Mouse (Mus musculus) CH12.LX (cell line): ENCODE measurements at regions not wholly inside any gene's neighbourhood (a gene's known extent, or its start where the extent isn't known, plus 50 kb on each side); places are given as distances from the start of the nearest gene placed in this dataset.

Source experiments
- DNase-seq: peaks from one replicate; pipeline ENCODE4 v3.0.0-alpha.2; 2013; ENCODE audit errors: extremely low read depth
- H3K27ac ChIP-seq: 2 replicates; pipeline ENCODE4 v1.5.1; 2012; ENCODE audit warnings: low read depth, mild to moderate bottlenecking, control low read depth, moderate library complexity; ENCODE audit not compliant: insufficient read depth
- H3K27me3 ChIP-seq: replicated peaks from 2 replicates; pipeline ENCODE3; 2012; ENCODE audit warnings: inconsistent platforms
- H3K36me3 ChIP-seq, 2 experiments: replicated peaks in 1 of 2; 2 replicates each; pipeline versions ENCODE3 to v1.6.1; 2012; ENCODE audit warnings: inconsistent platforms in 1 of 2, low read length in 1 of 2, mild to moderate bottlenecking in 1 of 2, mixed read lengths in 1 of 2, moderate library complexity in 1 of 2; ENCODE audit not compliant: control insufficient read depth in 1 of 2, insufficient read depth in 1 of 2
- H3K4me1 ChIP-seq, 2 experiments: 2 replicates each; pipeline ENCODE4 v1.6.1; 2012; ENCODE audit warnings: inconsistent platforms in 1 of 2, moderate library complexity in 1 of 2; ENCODE audit not compliant: insufficient read depth in 2 of 2, control insufficient read depth in 1 of 2
- H3K4me2 ChIP-seq: 2 replicates; pipeline ENCODE4 v1.6.1; 2012; ENCODE audit warnings: low read depth, mild to moderate bottlenecking, control low read depth; ENCODE audit not compliant: poor library complexity, insufficient read depth, severe bottlenecking
- H3K4me3 ChIP-seq, 3 experiments: fragments of 150-350 bp in 1 of 3; sonication (generic) in 1 of 3; replicated peaks in 1 of 3; 2 replicates each; pipeline versions ENCODE3 to v1.5.1; 2011 to 2012; ENCODE audit warnings: low read depth in 2 of 3, low read length in 2 of 3, mild to moderate bottlenecking in 2 of 3, moderate library complexity in 2 of 3, control low read depth in 1 of 3, improper control_type of control experiment in 1 of 3, inconsistent platforms in 1 of 3, mixed read lengths in 1 of 3; ENCODE audit not compliant: poor library complexity in 1 of 3
- H3K79me2 ChIP-seq: replicated peaks from 2 replicates; pipeline ENCODE4 v1.6.1; 2012; ENCODE audit warnings: mild to moderate bottlenecking, moderate library complexity; ENCODE audit not compliant: control insufficient read depth, poor library complexity, insufficient read depth, severe bottlenecking; ENCODE audit errors: extremely low read depth
- H3K9ac ChIP-seq: 2 replicates; pipeline ENCODE4 v1.6.1; 2012; ENCODE audit warnings: low read depth, mild to moderate bottlenecking, control low read depth, moderate library complexity; ENCODE audit not compliant: insufficient read depth
- H3K9me3 ChIP-seq: replicated peaks from 2 replicates; pipeline ENCODE3; 2012; ENCODE audit warnings: low read length, inconsistent platforms, mixed read lengths
- BHLHE40 ChIP-seq: IDR thresholded peaks from 2 replicates; pipeline ENCODE4 v1.6.1; 2011; ENCODE audit warnings: mild to moderate bottlenecking, low read depth, low read length, improper control_type of control experiment
- CHD2 ChIP-seq: IDR thresholded peaks from 2 replicates; pipeline ENCODE4 v1.6.1; 2011; ENCODE audit warnings: low read length, improper control_type of control experiment
- E2F4 ChIP-seq: IDR thresholded peaks from 2 replicates; pipeline ENCODE4 v1.6.1; 2011; ENCODE audit warnings: low read depth, low read length, improper control_type of control experiment; ENCODE audit not compliant: insufficient replicate concordance
- EP300 ChIP-seq: IDR thresholded peaks from 2 replicates; pipeline ENCODE4 v1.6.1; 2011; ENCODE audit warnings: low read length, improper control_type of control experiment
- GABPA ChIP-seq: IDR thresholded peaks from 2 replicates; pipeline ENCODE4 v1.6.1; 2012; ENCODE audit warnings: low read depth, low read length, improper control_type of control experiment, inconsistent platforms; ENCODE audit not compliant: insufficient replicate concordance
- HCFC1 ChIP-seq: IDR thresholded peaks from 2 replicates; pipeline ENCODE4 v1.6.1; 2012; ENCODE audit warnings: low read depth, mild to moderate bottlenecking, inconsistent platforms, low read length, improper control_type of control experiment
- IRF4 ChIP-seq: IDR thresholded peaks from 2 replicates; pipeline ENCODE4 v1.6.1; 2014; ENCODE audit warnings: low read depth, mild to moderate bottlenecking, inconsistent platforms, low read length, improper control_type of control experiment
- JUND ChIP-seq: conservative IDR thresholded peaks from 2 replicates; pipeline ENCODE4 v1.6.1; 2011; ENCODE audit warnings: low read depth, low read length, improper control_type of control experiment
- KAT2A ChIP-seq: IDR thresholded peaks from 2 replicates; pipeline ENCODE4 v1.6.1; 2012; ENCODE audit warnings: low read length, improper control_type of control experiment, inconsistent platforms; ENCODE audit not compliant: insufficient replicate concordance
- MAX ChIP-seq: IDR thresholded peaks from 2 replicates; pipeline ENCODE4 v1.6.1; 2011; ENCODE audit warnings: low read length, improper control_type of control experiment
- MAZ ChIP-seq: IDR thresholded peaks from 2 replicates; pipeline ENCODE4 v1.6.1; 2012; ENCODE audit warnings: low read depth, mild to moderate bottlenecking, inconsistent platforms, low read length, improper control_type of control experiment, moderate library complexity
- MYC ChIP-seq: IDR thresholded peaks from 2 replicates; pipeline ENCODE4 v1.6.1; 2011; ENCODE audit warnings: low read depth, mild to moderate bottlenecking, improper control_type of control experiment, low read length
- NELFE ChIP-seq: IDR thresholded peaks from 2 replicates; pipeline ENCODE4 v1.6.1; 2011; ENCODE audit warnings: low read depth, low read length, improper control_type of control experiment
- NRF1 ChIP-seq: IDR thresholded peaks from 2 replicates; pipeline ENCODE4 v1.6.1; 2014; ENCODE audit warnings: low read depth, mild to moderate bottlenecking, inconsistent platforms, low read length, improper control_type of control experiment, moderate library complexity
- PAX5 ChIP-seq: IDR thresholded peaks from 2 replicates; pipeline ENCODE4 v1.6.1; 2012; ENCODE audit warnings: low read length, inconsistent platforms, mixed read lengths
- POLR2A ChIP-seq: IDR thresholded peaks from 2 replicates; pipeline ENCODE4 v1.6.1; 2011; ENCODE audit warnings: low read depth, mild to moderate bottlenecking, improper control_type of control experiment, low read length
- POLR2AphosphoS2 ChIP-seq: IDR thresholded peaks from 2 replicates; pipeline ENCODE4 v1.6.1; 2011; ENCODE audit warnings: low read depth, low read length, improper control_type of control experiment
- RAD21 ChIP-seq: IDR thresholded peaks from 2 replicates; pipeline ENCODE4 v1.6.1; 2011; ENCODE audit warnings: low read depth, mild to moderate bottlenecking, low read length, improper control_type of control experiment, moderate library complexity
- SIN3A ChIP-seq: IDR thresholded peaks from 2 replicates; pipeline ENCODE4 v1.6.1; 2012; ENCODE audit warnings: low read length, improper control_type of control experiment, inconsistent platforms
- SMC3 ChIP-seq: IDR thresholded peaks from 2 replicates; pipeline ENCODE4 v1.6.1; 2011; ENCODE audit warnings: low read depth, low read length, improper control_type of control experiment
- UBTF ChIP-seq: IDR thresholded peaks from 2 replicates; pipeline ENCODE4 v1.6.1; 2012; ENCODE audit warnings: low read depth, mild to moderate bottlenecking, inconsistent platforms, low read length, improper control_type of control experiment, moderate library complexity
- USF1 ChIP-seq: IDR thresholded peaks from 2 replicates; pipeline ENCODE4 v1.6.1; 2014; ENCODE audit warnings: low read depth, mild to moderate bottlenecking, inconsistent platforms, low read length, improper control_type of control experiment
- ZKSCAN1 ChIP-seq: IDR thresholded peaks from 2 replicates; pipeline ENCODE4 v1.6.1; 2012; ENCODE audit warnings: low read depth, inconsistent platforms, low read length, improper control_type of control experiment, borderline replicate concordance
- ZMIZ1 ChIP-seq: IDR thresholded peaks from 2 replicates; pipeline ENCODE4 v1.6.1; 2012; ENCODE audit warnings: low read depth, mild to moderate bottlenecking, inconsistent platforms, low read length, improper control_type of control experiment
- dilution Hi-C: fragments of 300-500 bp; cut with MboI; formaldehyde crosslinking; loops from 2 replicates; pipeline ENCODE4 v1.14.3; 2020; ENCODE audit warnings: low sequenced_read_pairs; ENCODE audit not compliant: extremely low pct_unique_long_range_greater_than_20kb, extremely low pct_ligation_motif_present
- in situ Hi-C: fragments of 300-500 bp; cut with MboI; formaldehyde crosslinking; loops from 3 replicates; pipeline ENCODE4 v1.14.3; 2019; ENCODE audit warnings: low sequenced_read_pairs, low pct_ligation_motif_present, low pct_unique_long_range_greater_than_20kb, mixed read lengths

DNA sequence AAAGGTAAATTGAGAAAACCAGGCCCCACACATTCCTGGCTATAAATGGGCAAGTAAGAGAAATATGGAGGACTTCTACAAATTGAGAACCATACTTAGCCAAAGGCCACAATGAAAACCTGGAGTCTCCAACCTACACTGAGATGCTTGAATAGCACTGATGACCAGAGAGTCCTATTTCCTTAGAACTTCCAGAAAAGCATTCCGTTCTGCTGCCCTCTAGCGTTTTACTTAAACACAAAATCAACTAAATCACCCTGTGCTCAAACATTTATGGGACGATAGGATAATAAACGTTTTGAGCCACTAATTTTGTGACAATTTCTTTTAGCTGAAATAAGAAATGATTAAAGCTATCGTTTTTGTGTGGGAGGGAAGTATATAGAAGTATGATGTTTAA lies 192.9 kb downstream of the Pcdh20 start:
- in situ Hi-C loops: no loop called here
- DNase-seq: no peak
- TF ChIP-seq BHLHE40: no peak
- TF ChIP-seq RAD21: no peak
- TF ChIP-seq PAX5: no peak
- TF ChIP-seq SIN3A: no peak
- no peak for TF ChIP-seq ZKSCAN1
- TF ChIP-seq NELFE: no peak
- TF ChIP-seq CHD2: no peak
- no peak for TF ChIP-seq JUND
- TF ChIP-seq MAX: no peak
- TF ChIP-seq UBTF: no peak
- no peak for TF ChIP-seq SMC3
- no peak for TF ChIP-seq POLR2A

DNA sequence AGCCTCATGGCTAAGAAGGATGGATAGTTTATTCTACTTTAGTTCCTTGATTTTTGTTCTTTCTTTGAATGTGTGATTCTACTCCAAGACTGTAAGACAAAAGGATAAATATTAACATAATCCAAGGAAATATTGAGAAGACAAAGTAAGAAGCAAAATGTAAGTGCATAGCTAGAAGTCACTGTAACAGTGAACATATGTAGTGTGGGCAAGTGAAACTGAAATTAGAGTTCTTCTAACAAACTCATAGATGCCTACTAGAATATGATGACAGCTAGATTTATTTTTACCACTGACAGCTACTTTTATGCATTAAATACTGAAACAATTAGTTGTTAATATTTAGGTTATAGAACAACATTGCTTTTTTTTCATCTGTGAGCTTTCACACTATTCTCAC lies 206.4 kb downstream of the Pcdh20 start:
- Histone ChIP-seq H3K4me2 (no peak overlapping the region), H3K9me3 (peaks cover 2% of the 10 kb centered on the region), H3K27me3 (no peaks in the 10 kb centered on the region), H3K36me3 (no peaks in the 10 kb centered on the region), H3K9ac (no peak overlapping the region), H3K4me3 (no peak overlapping the region), H3K79me2 (no peaks in the 10 kb centered on the region), H3K4me1 (no peaks in the 10 kb centered on the region), H3K27ac (no peak overlapping the region)
- dilution Hi-C loops: no loop called here
- no peak for DNase-seq
- in situ Hi-C loops: no loop called here
- TF ChIP-seq ZKSCAN1 (no peak), EP300 (no peak), MAX (no peak), NRF1 (no peak), POLR2AphosphoS2 (no peak), HCFC1 (no peak)

More for the DNA sequence above, 192.9 kb downstream of the Pcdh20 start:
- no peaks in the 10 kb centered on the region for H3K79me2 ChIP-seq
- no peak overlapping the region for H3K4me2 ChIP-seq
- H3K4me1 ChIP-seq: no peaks in the 10 kb centered on the region
- no peak overlapping the region for H3K9ac ChIP-seq
- no peak overlapping the region for H3K27ac ChIP-seq
- no peak overlapping the region for H3K4me3 ChIP-seq
- no peaks in the 10 kb centered on the region for H3K27me3 ChIP-seq
- dilution Hi-C loops: no loop called here
- H3K36me3 ChIP-seq: no peaks in the 10 kb centered on the region
- H3K9me3 ChIP-seq: peaks cover 17% of the 10 kb centered on the region

DNA sequence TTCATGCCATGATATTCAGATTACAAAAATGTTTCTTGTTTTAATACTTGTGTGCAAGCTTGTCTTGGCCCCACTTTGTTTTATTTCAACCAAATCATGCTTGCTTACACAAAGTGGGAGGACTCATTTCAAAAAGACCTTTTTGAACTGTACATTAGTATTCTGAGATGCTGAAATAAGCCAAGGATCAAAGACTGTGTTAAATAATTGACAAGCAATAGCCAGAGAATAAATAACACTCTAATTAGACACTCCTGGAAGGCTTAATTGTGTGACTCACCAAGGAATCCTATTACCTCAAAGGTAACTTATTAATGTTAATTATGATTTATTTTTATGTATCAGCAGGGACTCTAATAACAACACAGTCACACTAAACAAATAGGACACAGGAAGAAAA lies 212.2 kb downstream of the Pcdh20 start:
- H3K27ac ChIP-seq: no peak overlapping the region
- no peak for DNase-seq
- H3K36me3 ChIP-seq: no peaks in the 10 kb centered on the region
- no peak overlapping the region for H3K4me3 ChIP-seq
- H3K4me2 ChIP-seq: no peak overlapping the region
- H3K9me3 ChIP-seq: peaks cover 7% of the 10 kb centered on the region
- dilution Hi-C loops: no loop called here
- in situ Hi-C loops: no loop called here
- H3K9ac ChIP-seq: no peak overlapping the region
- TF ChIP-seq ZMIZ1: no peak
- TF ChIP-seq MAZ: no peak
- TF ChIP-seq CHD2: no peak
- no peak for TF ChIP-seq IRF4
- TF ChIP-seq NRF1: no peak
- TF ChIP-seq ZKSCAN1: no peak
- TF ChIP-seq GABPA: no peak
- TF ChIP-seq E2F4: no peak
- TF ChIP-seq KAT2A: no peak
- TF ChIP-seq HCFC1: no peak
- TF ChIP-seq USF1: no peak
- TF ChIP-seq NELFE: no peak
- TF ChIP-seq SMC3: no peak
- no peak for TF ChIP-seq MAX
- TF ChIP-seq MYC: no peak
- H3K79me2 ChIP-seq: no peaks in the 10 kb centered on the region
- H3K27me3 ChIP-seq: no peaks in the 10 kb centered on the region
- H3K4me1 ChIP-seq: no peaks in the 10 kb centered on the region
